Mouse (Mus musculus) embryonic fibroblast, embryonic 13.5 days (primary cell): ENCODE results near the gene Sema4b.

ENCODE experiments used
- CTCF ChIP-seq: IDR thresholded peaks from 2 replicates; pipeline ENCODE4 v1.5.1; 2011; ENCODE audit warnings: mild to moderate bottlenecking, control low read depth, low read length, moderate library complexity, borderline replicate concordance; ENCODE audit not compliant: insufficient read depth
- POLR2A ChIP-seq: IDR thresholded peaks from 2 replicates; pipeline ENCODE4 v1.6.1; 2011; ENCODE audit warnings: low read depth, mild to moderate bottlenecking, control low read depth, low read length, moderate library complexity

DNA sequence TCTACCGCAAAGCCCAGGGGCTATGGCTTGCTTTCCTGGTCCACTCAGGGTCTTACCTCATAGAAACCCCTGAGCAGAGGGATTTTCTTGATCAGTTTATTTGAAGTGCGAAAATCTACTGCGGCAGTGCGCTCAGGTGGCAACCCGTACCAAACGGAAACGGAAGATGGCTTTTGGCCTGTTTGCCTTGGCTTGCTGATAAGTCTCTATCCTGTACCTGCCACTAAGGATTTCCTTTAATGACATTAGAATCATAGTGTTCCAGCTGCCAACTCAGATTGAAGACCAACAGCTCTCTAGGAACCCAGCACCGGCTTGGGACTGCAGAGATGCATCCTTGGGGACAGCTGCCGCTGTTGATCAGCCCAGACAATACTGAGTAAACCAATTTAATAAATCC is 47.2 kb downstream of the Sema4b start:
- TF ChIP-seq POLR2A (no peak), CTCF (no peak)
